Mouse (Mus musculus): ENCODE data around the gene Slc5a5.

The Slc5a5 gene

GRCm38 (mm10) chr8:70879500-70879899 lies 13.1 kb downstream of the Slc5a5 start:
- no peak for DNase-seq

- DNase-seq, result no peak
Measured at GRCm38 (mm10) chr8:70878178-70878577, 14.4 kb downstream of the Slc5a5 start.

- no peak for DNase-seq
Measured at GRCm38 (mm10) chr8:70876382-70876781, 16.2 kb downstream of the Slc5a5 start.

GRCm38 (mm10) chr8:70874441-70874840 lies 18.1 kb downstream of the Slc5a5 start:
- no peak for DNase-seq

GRCm38 (mm10) chr8:70873364-70873985 lies 19.1 kb downstream of the Slc5a5 start, which contains the start of gene Ccdc124:
Gene Ccdc124 (minus strand): TSS chr8:70873935.
- peak; percentile 94 for DNase-seq

GRCm38 (mm10) chr8:70872643-70873363 lies 19.8 kb downstream of the Slc5a5 start:
- DNase-seq, result no peak

GRCm38 (mm10) chr8:70871195-70871807 lies 21.3 kb downstream of the Slc5a5 start:
- DNase-seq, result no peak

GRCm38 (mm10) chr8:70869601-70870041 lies 22.9 kb downstream of the Slc5a5 start:
- DNase-seq, result peak; percentile 77

GRCm38 (mm10) chr8:70869199-70869571 lies 23.4 kb downstream of the Slc5a5 start:
- no peak for DNase-seq

GRCm38 (mm10) chr8:70868559-70869198 lies 23.9 kb downstream of the Slc5a5 start:
- DNase-seq, result no peak

GRCm38 (mm10) chr8:70866566-70866965 lies 26.0 kb downstream of the Slc5a5 start:
- DNase-seq, result no peak

- no peak for DNase-seq
Measured at GRCm38 (mm10) chr8:70866001-70866520, 26.5 kb downstream of the Slc5a5 start.

- DNase-seq, result peak; percentile 99
Measured at GRCm38 (mm10) chr8:70865350-70866000, 27.1 kb downstream of the Slc5a5 start.

GRCm38 (mm10) chr8:70864712-70865221 lies 27.8 kb downstream of the Slc5a5 start:
- no peak for DNase-seq

GRCm38 (mm10) chr8:70863956-70864711 lies 28.4 kb downstream of the Slc5a5 start:
- no peak for DNase-seq

- DNase-seq, result no peak
Measured at GRCm38 (mm10) chr8:70862824-70863641, 29.5 kb downstream of the Slc5a5 start, which contains the start of gene Kcnn1. Gene Kcnn1 (minus strand): TSS chr8:70863258.

GRCm38 (mm10) chr8:70857516-70857915 lies 35.0 kb downstream of the Slc5a5 start:
- no peak for DNase-seq

- DNase-seq, result peak; percentile 86
Measured at GRCm38 (mm10) chr8:70856541-70857197, 35.9 kb downstream of the Slc5a5 start.

GRCm38 (mm10) chr8:70856028-70856427 lies 36.5 kb downstream of the Slc5a5 start:
- DNase-seq, result no peak

- DNase-seq, result no peak
Measured at GRCm38 (mm10) chr8:70853863-70854262, 38.7 kb downstream of the Slc5a5 start.

Measured in right cerebral cortex, adult 18-20 months (tissue).